Mouse (Mus musculus) lung, adult 2 months (tissue): ENCODE measurements around the gene Robo4. TPM values are rescaled to one million over a fixed set of nuclear protein-coding genes. Genes with fewer than 3 reads are reported as not detected.

Experiments
- DNase-seq: peaks from one replicate; pipeline ENCODE4 v3.0.0; 2022
- H3K4me1 ChIP-seq: fragments of 200-500 bp; 2 replicates; pipeline ENCODE4 v1.6.1; 2011; ENCODE audit warnings: low read length; ENCODE audit not compliant: control insufficient read depth, insufficient read depth
- H3K4me3 ChIP-seq: fragments of 200-500 bp; replicated peaks from 2 replicates; pipeline ENCODE3; 2011; ENCODE audit warnings: low read depth, mild to moderate bottlenecking, control low read depth, low read length; ENCODE audit errors: extremely low read depth
- CTCF ChIP-seq: fragments of 200-500 bp; IDR thresholded peaks from 2 replicates; pipeline ENCODE4 v1.5.1; 2011; ENCODE audit warnings: mild to moderate bottlenecking, low read length, control low read depth; ENCODE audit not compliant: insufficient read depth
- POLR2A ChIP-seq: fragments of 200-500 bp; IDR thresholded peaks from 2 replicates; pipeline ENCODE4 v1.6.1; 2011; ENCODE audit warnings: low read depth, mild to moderate bottlenecking, control low read depth, low read length, borderline replicate concordance; ENCODE audit errors: extremely low read depth
- WGBS: fragments of 180-500 bp; shearing (Covaris S2); methylation state at CpG from one replicate; pipeline ENCODE4 v1.1.7; 2018; 5-methylcytosine and 5-hydroxymethylcytosine counted together
- polyA plus RNA-seq: library from polyadenylated mRNA; depleted of rRNA; stranded (reverse); fragments of >200 nt; gene quantifications from 2 replicates; pipeline ENCODE4 v1.2.3, GENCODE M21; 2012

Robo4 gene
- polyA plus RNA-seq, 1 experiment = 67.8 TPM

DNA sequence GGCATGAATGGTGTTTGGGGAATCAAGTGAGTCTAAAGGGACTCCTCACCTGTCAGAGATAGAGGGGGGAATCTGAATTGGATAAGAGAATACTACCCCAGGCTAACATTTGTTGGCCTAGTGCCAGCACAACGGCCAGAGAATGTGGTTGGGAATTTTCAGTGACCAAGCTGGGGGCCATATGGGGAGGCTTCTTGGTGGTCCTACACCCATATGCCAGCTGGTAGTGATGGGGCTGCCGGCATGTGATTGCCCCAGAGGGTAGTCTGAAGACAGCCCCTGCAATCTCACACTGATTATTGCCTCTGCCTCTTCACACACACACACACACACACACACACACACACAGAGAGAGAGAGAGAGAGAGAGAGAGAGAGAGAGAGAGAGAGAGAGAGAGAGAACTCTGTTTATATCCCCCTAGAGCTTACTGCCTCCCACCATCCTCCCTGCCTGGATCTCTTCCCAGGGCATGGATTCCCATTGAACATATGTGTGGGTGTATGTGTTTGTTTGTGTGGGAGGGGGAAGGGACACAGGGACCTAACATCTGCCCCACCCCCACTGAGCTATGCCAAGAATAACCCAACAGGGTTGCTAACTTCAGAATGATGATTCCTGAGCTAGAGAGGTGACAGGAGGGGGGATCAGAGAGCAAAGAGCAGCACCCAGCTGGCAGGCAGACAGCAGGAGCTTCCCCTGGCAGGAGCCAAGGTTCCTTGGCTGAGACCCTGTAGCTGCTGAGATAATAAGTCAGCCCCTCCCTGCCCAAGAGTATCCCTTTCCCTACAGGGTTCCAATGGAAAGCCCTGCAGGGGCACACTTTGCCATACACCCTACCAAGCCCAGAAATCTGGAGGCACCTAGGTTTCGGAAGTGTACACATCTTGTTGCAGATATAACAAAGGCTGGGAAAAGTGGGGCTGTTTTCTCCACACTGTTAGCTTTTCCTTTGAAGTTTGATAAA is 36.4 kb downstream of the Robo4 start:
- Histone ChIP-seq H3K4me3 (no peak overlapping the region), H3K4me1 (peaks cover 3% of the 10 kb centered on the region; the same call in 1 of the 2 replicates)
- DNase-seq = no peak
- TF ChIP-seq CTCF = no peak
- no peak for TF ChIP-seq POLR2A
- WGBS = 32% methylated on average over 3 of the region's 3 CpGs

DNA sequence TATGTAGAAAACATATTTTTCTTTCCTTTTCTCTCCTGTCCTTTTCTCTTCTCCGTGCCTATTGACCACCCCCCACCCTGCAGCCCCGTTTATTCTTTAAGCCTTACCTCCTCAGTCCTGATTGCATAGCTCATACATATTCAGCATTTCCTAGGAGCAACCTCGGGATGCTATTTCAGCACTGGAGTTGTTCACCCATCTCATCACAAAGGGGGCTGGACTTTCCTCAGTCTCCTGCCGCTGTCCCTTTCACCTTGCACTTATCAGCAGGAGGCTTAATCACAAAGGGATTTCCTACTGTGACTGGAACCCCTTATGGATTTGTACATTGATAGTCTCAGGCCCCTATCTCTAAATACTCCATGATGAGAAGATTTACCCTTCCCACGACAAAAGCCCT is 50.7 kb downstream of the Robo4 start:
- TF ChIP-seq CTCF (no peak), POLR2A (no peak)
- WGBS = 7% methylated on average over 5 of the region's 5 CpGs

DNA sequence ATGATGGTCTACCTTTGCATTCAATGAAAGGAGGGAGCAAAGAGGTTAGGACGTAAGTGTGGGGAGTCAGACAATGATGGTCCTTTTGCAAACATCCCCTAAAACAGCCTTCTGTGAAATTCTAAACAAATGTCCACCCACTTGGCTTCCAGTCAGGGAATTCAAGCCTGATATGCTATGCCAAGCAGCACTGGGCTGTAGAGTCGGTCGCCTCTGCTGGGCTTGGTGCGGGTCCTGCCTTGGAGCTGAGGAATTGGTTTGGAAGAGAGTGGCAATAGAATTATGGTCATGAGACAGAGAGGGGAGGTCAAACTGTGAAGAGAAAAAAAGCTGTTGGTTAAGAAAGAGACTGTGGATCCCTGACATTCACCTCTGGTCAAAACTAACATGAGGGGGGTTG is 51.6 kb downstream of the Robo4 start:
- H3K4me3 ChIP-seq = no peak overlapping the region
- no peak for TF ChIP-seq CTCF
- TF ChIP-seq POLR2A = no peak
- no peaks in the 10 kb centered on the region for H3K4me1 ChIP-seq
- WGBS = 18% methylated on average over 4 of the region's 4 CpGs
- no peak for DNase-seq

More for the DNA sequence above, 50.7 kb downstream of the Robo4 start:
- Histone ChIP-seq H3K4me1 (no peaks in the 10 kb centered on the region), H3K4me3 (no peak overlapping the region)
- no peak for DNase-seq

- TF ChIP-seq CTCF (no peak), POLR2A (no peak)
- DNase-seq = no peak
- no peaks in the 10 kb centered on the region for H3K4me1 ChIP-seq
- no peak overlapping the region for H3K4me3 ChIP-seq
- 29% methylated on average over 6 of the region's 6 CpGs for WGBS
Measured at GRCm38 (mm10) chr9:37454011-37454492, 52.4 kb downstream of the Robo4 start.

DNA sequence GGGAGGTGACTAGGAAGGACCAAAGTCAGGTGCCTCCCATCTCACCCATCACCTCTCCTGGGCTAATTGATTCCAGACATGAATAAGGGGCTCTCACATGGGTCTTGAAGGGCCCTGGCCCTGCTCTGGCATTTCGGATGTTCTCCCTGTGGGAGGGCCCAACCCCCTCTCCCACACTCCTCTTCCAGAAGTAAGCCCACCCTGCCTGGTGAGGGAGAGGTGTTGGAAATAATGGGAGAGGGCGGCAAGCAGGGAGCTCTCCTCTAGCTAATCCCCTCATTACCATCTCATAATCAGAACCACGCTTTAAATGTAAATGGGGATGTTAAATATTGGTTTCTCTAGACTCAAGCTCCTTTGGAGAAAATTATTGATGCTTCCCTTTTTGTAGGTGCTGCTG is 53.3 kb downstream of the Robo4 start:
- 47% methylated on average over 3 of the region's 3 CpGs for WGBS
- no peak for DNase-seq
- H3K4me3 ChIP-seq = no peak overlapping the region
- no peaks in the 10 kb centered on the region for H3K4me1 ChIP-seq
- TF ChIP-seq CTCF (no peak), POLR2A (no peak)

- no peak for TF ChIP-seq POLR2A
- no peak for TF ChIP-seq CTCF
- no peak overlapping the region for H3K4me3 ChIP-seq
- DNase-seq = no peak
- peaks cover 3% of the 10 kb centered on the region for H3K4me1 ChIP-seq
- 9% methylated on average over 8 of the region's 8 CpGs for WGBS
Measured at GRCm38 (mm10) chr9:37455868-37456267, 54.2 kb downstream of the Robo4 start.

DNA sequence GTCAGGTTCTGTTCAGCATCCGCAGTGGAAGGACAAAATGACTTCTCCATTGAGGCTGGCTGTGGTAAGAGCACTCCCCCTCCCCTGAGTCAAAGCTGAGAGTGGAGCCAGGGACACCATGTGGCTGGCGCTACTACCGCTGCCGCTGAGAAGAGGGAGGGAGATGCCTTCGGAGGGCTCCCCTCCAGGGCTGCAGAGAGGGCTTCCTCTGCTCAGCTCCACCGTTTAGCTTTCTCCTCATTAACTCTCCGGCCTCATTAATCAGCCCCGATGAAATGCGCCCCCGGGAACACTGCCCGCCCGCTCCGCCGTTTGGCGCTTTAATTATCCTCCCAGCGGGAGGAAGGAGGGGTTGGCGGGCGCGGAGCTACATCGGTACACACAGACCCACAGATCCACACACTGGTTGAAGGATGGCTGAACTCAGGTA is 54.8 kb downstream of the Robo4 start:
- WGBS = 1% methylated on average over 20 of the region's 20 CpGs
- H3K4me1 ChIP-seq = peaks cover 3% of the 10 kb centered on the region
- H3K4me3 ChIP-seq = no peak overlapping the region
- TF ChIP-seq POLR2A (no peak), CTCF (no peak)
- no peak for DNase-seq

- 74% methylated on average over 1 of the region's 1 CpGs for WGBS
- Histone ChIP-seq H3K4me3 (no peak overlapping the region), H3K4me1 (peaks cover 3% of the 10 kb centered on the region)
- no peak for DNase-seq
- TF ChIP-seq POLR2A = no peak
- no peak for TF ChIP-seq CTCF
Measured at GRCm38 (mm10) chr9:37457151-37457550, 55.5 kb downstream of the Robo4 start.

DNA sequence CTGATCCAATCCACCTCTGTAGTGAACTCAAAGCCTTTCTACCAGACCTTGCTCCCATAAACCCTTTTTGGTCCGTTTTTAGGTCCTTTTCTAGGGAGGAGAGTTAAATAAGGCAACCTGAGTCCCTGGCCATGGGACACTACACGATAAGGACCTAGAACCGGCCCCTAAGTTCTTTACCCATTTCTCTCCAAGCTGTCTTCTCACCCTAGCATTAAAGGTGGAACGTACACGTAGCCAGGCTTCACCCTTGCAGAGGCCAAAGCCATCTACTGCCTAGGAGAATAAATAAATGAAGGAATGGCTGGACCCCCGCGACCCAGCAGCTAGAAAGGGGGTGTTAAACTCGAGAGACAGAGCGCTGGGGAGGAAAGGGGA is 58.0 kb downstream of the Robo4 start:
- no peak for DNase-seq
- H3K4me1 ChIP-seq = peaks cover 3% of the 10 kb centered on the region
- TF ChIP-seq POLR2A (no peak), CTCF (no peak)
- 15% methylated on average over 9 of the region's 9 CpGs for WGBS
- H3K4me3 ChIP-seq = no peak overlapping the region
